Mouse (Mus musculus): Measurements from ENCODE around the gene Marveld1. TPM values are rescaled to one million over a fixed set of nuclear protein-coding genes. Genes with fewer than 3 reads are reported as not detected.

Marveld1 gene
- 9.7 and 17.2 TPM in 2 replicates for polyA plus RNA-seq (2016; fragmentation: Nextera tagmentation; extraction: Ambion mirVana)

GRCm38 (mm10) chr19:42147170-42147768 is at the start of gene Marveld1:
Gene Marveld1 (plus strand): TSS chr19:42147400.
- peak within 1 kb of the TSS; percentile 92 for H3K27ac ChIP-seq
- peak within 1 kb of the TSS; percentile 88 for H3K9ac ChIP-seq (replicated peaks)
- no peaks in the 10 kb centered on the region for H3K9me3 ChIP-seq
- H3K4me1 ChIP-seq (replicated peaks), result peaks cover 44% of the 10 kb centered on the region
- under 1% methylated on average over 30 of the region's 57 CpGs for WGBS
- peak within 1 kb of the TSS; percentile 83 for H3K4me2 ChIP-seq
- peaks cover 13% of the 10 kb centered on the region for H3K36me3 ChIP-seq
- ATAC-seq (ENCODE audit: insufficient number of reproducible peaks, insufficient read depth, low FRiP score, low TSS enrichment, low read depth), result peak; percentile 57; the same call in 1 of the 2 replicates
- H3K27me3 ChIP-seq, result no peaks in the 10 kb centered on the region
- peak within 1 kb of the TSS; percentile 74 for H3K4me3 ChIP-seq (replicated peaks)

GRCm38 (mm10) chr19:42099406-42099805 is 47.8 kb upstream of the Marveld1 start:
- peaks cover 52% of the 10 kb centered on the region for H3K36me3 ChIP-seq
- no peak overlapping the region for H3K4me2 ChIP-seq
- no peaks in the 10 kb centered on the region for H3K9me3 ChIP-seq
- no peak overlapping the region for H3K4me3 ChIP-seq (replicated peaks)
- no peak overlapping the region for H3K9ac ChIP-seq (replicated peaks)
- no peak overlapping the region for H3K27ac ChIP-seq
- no peak for ATAC-seq (ENCODE audit: insufficient number of reproducible peaks, insufficient read depth, low FRiP score, low TSS enrichment, low read depth)
- H3K4me1 ChIP-seq (replicated peaks), result no peaks in the 10 kb centered on the region
- 80% methylated on average over 3 of the region's 3 CpGs for WGBS
- H3K27me3 ChIP-seq, result no peaks in the 10 kb centered on the region

- Histone ChIP-seq H3K4me2 (no peak overlapping the region), H3K27ac (no peak overlapping the region), H3K27me3 (no peaks in the 10 kb centered on the region), H3K4me1 (replicated peaks) (no peaks in the 10 kb centered on the region), H3K9me3 (no peaks in the 10 kb centered on the region), H3K9ac (replicated peaks) (no peak overlapping the region), H3K4me3 (replicated peaks) (no peak overlapping the region), H3K36me3 (peaks cover 66% of the 10 kb centered on the region)
- 91% methylated on average over 9 of the region's 9 CpGs for WGBS
- no peak for ATAC-seq (ENCODE audit: insufficient number of reproducible peaks, insufficient read depth, low FRiP score, low TSS enrichment, low read depth)
Measured at GRCm38 (mm10) chr19:42104681-42105080, 42.5 kb upstream of the Marveld1 start.

GRCm38 (mm10) chr19:42115783-42116335 is 31.3 kb upstream of the Marveld1 start:
- WGBS, result 83% methylated on average over 4 of the region's 4 CpGs

GRCm38 (mm10) chr19:42118142-42118541 is 29.1 kb upstream of the Marveld1 start:
- no peak overlapping the region for H3K27ac ChIP-seq
- no peak overlapping the region for H3K4me3 ChIP-seq (replicated peaks)
- peaks cover 93% of the 10 kb centered on the region for H3K36me3 ChIP-seq
- H3K4me2 ChIP-seq, result no peak overlapping the region
- H3K4me1 ChIP-seq (replicated peaks), result no peaks in the 10 kb centered on the region
- H3K27me3 ChIP-seq, result no peaks in the 10 kb centered on the region
- 93% methylated on average over 9 of the region's 9 CpGs for WGBS
- no peak for ATAC-seq (ENCODE audit: insufficient number of reproducible peaks, insufficient read depth, low FRiP score, low TSS enrichment, low read depth)
- H3K9ac ChIP-seq (replicated peaks), result no peak overlapping the region
- H3K9me3 ChIP-seq, result no peaks in the 10 kb centered on the region

More at GRCm38 (mm10) chr19:42115783-42116335, 31.3 kb upstream of the Marveld1 start:
- no peaks in the 10 kb centered on the region for H3K9me3 ChIP-seq
- H3K36me3 ChIP-seq, result peaks cover 75% of the 10 kb centered on the region
- no peak overlapping the region for H3K27ac ChIP-seq
- no peaks in the 10 kb centered on the region for H3K27me3 ChIP-seq
- no peak for ATAC-seq (ENCODE audit: insufficient number of reproducible peaks, insufficient read depth, low FRiP score, low TSS enrichment, low read depth)
- H3K4me1 ChIP-seq (replicated peaks), result no peaks in the 10 kb centered on the region
- no peak overlapping the region for H3K9ac ChIP-seq (replicated peaks)
- H3K4me3 ChIP-seq (replicated peaks), result no peak overlapping the region
- no peak overlapping the region for H3K4me2 ChIP-seq

GRCm38 (mm10) chr19:42118596-42118995 is 28.6 kb upstream of the Marveld1 start:
- Histone ChIP-seq H3K9ac (replicated peaks) (no peak overlapping the region), H3K4me3 (replicated peaks) (no peak overlapping the region), H3K4me1 (replicated peaks) (no peaks in the 10 kb centered on the region), H3K36me3 (peaks cover 93% of the 10 kb centered on the region), H3K27me3 (no peaks in the 10 kb centered on the region), H3K9me3 (no peaks in the 10 kb centered on the region), H3K27ac (no peak overlapping the region), H3K4me2 (no peak overlapping the region)
- 83% methylated on average over 5 of the region's 5 CpGs for WGBS
- no peak for ATAC-seq (ENCODE audit: insufficient number of reproducible peaks, insufficient read depth, low FRiP score, low TSS enrichment, low read depth)

- no peak overlapping the region for H3K4me2 ChIP-seq
- ATAC-seq (ENCODE audit: insufficient number of reproducible peaks, insufficient read depth, low FRiP score, low TSS enrichment, low read depth), result no peak
- H3K27ac ChIP-seq, result no peak overlapping the region
- no peaks in the 10 kb centered on the region for H3K27me3 ChIP-seq
- no peaks in the 10 kb centered on the region for H3K9me3 ChIP-seq
- H3K4me3 ChIP-seq (replicated peaks), result no peak overlapping the region
- 88% methylated on average over 8 of the region's 8 CpGs for WGBS
- no peaks in the 10 kb centered on the region for H3K4me1 ChIP-seq (replicated peaks)
- no peak overlapping the region for H3K9ac ChIP-seq (replicated peaks)
- H3K36me3 ChIP-seq, result peaks cover 94% of the 10 kb centered on the region
Measured at GRCm38 (mm10) chr19:42120451-42120850, 26.7 kb upstream of the Marveld1 start.

- ATAC-seq (ENCODE audit: insufficient number of reproducible peaks, insufficient read depth, low FRiP score, low TSS enrichment, low read depth), result no peak
- 87% methylated on average over 13 of the region's 13 CpGs for WGBS
- Histone ChIP-seq H3K27ac (no peak overlapping the region), H3K4me1 (replicated peaks) (peaks cover 14% of the 10 kb centered on the region), H3K4me2 (no peak overlapping the region), H3K36me3 (peaks cover 55% of the 10 kb centered on the region), H3K4me3 (replicated peaks) (no peak overlapping the region), H3K9me3 (no peaks in the 10 kb centered on the region), H3K27me3 (no peaks in the 10 kb centered on the region), H3K9ac (replicated peaks) (no peak overlapping the region)
Measured at GRCm38 (mm10) chr19:42124684-42125083, 22.5 kb upstream of the Marveld1 start.

- Histone ChIP-seq H3K4me3 (replicated peaks) (no peak overlapping the region), H3K9ac (replicated peaks) (no peak overlapping the region), H3K9me3 (no peaks in the 10 kb centered on the region), H3K27me3 (no peaks in the 10 kb centered on the region), H3K4me1 (replicated peaks) (peaks cover 21% of the 10 kb centered on the region), H3K27ac (no peak overlapping the region), H3K36me3 (peaks cover 45% of the 10 kb centered on the region), H3K4me2 (no peak overlapping the region)
- ATAC-seq (ENCODE audit: insufficient number of reproducible peaks, insufficient read depth, low FRiP score, low TSS enrichment, low read depth), result no peak
- 89% methylated on average over 11 of the region's 11 CpGs for WGBS
Measured at GRCm38 (mm10) chr19:42125501-42126218, 21.5 kb upstream of the Marveld1 start.

GRCm38 (mm10) chr19:42126219-42126605 is 21.0 kb upstream of the Marveld1 start:
- ATAC-seq (ENCODE audit: insufficient number of reproducible peaks, insufficient read depth, low FRiP score, low TSS enrichment, low read depth), result no peak
- no peak overlapping the region for H3K9ac ChIP-seq (replicated peaks)
- H3K4me3 ChIP-seq (replicated peaks), result no peak overlapping the region
- no peak overlapping the region for H3K27ac ChIP-seq
- H3K4me1 ChIP-seq (replicated peaks), result peaks cover 21% of the 10 kb centered on the region
- peaks cover 40% of the 10 kb centered on the region for H3K36me3 ChIP-seq
- no peaks in the 10 kb centered on the region for H3K27me3 ChIP-seq
- 87% methylated on average over 6 of the region's 6 CpGs for WGBS
- no peak overlapping the region for H3K4me2 ChIP-seq
- no peaks in the 10 kb centered on the region for H3K9me3 ChIP-seq

- 90% methylated on average over 5 of the region's 5 CpGs for WGBS
- H3K36me3 ChIP-seq, result peaks cover 33% of the 10 kb centered on the region
- H3K4me3 ChIP-seq (replicated peaks), result no peak overlapping the region
- ATAC-seq (ENCODE audit: insufficient number of reproducible peaks, insufficient read depth, low FRiP score, low TSS enrichment, low read depth), result no peak
- H3K9me3 ChIP-seq, result no peaks in the 10 kb centered on the region
- no peak overlapping the region for H3K27ac ChIP-seq
- H3K9ac ChIP-seq (replicated peaks), result no peak overlapping the region
- H3K4me1 ChIP-seq (replicated peaks), result peaks cover 21% of the 10 kb centered on the region
- no peaks in the 10 kb centered on the region for H3K27me3 ChIP-seq
- no peak overlapping the region for H3K4me2 ChIP-seq
Measured at GRCm38 (mm10) chr19:42127024-42127423, 20.2 kb upstream of the Marveld1 start.
